Mouse (Mus musculus) limb, embryonic 13.5 days (tissue): ENCODE results near the gene Tbata. TPM values are rescaled to one million over a fixed set of nuclear protein-coding genes. Genes with fewer than 3 reads are reported as not detected.

Experiments used
- ATAC-seq: fragments of 200-750 bp; cut with Nextera tagmentation; 2 replicates; pipeline ENCODE4 v1.8.0; 2017; ENCODE audit warnings: low read depth, moderate number of reproducible peaks, moderate TSS enrichment; ENCODE audit not compliant: low FRiP score
- H3K27ac ChIP-seq: fragments of 300-500 bp; sonication (generic); 2 replicates; pipeline ENCODE4 v1.5.1; 2015; ENCODE audit warnings: inconsistent platforms, mild to moderate bottlenecking, moderate library complexity
- H3K27me3 ChIP-seq: fragments of 300-500 bp; sonication (generic); 2 replicates; pipeline ENCODE4 v1.6.1; 2015; ENCODE audit warnings: mild to moderate bottlenecking, inconsistent platforms
- H3K36me3 ChIP-seq: fragments of 300-500 bp; sonication (generic); 2 replicates; pipeline ENCODE4 v1.6.1; 2015; ENCODE audit warnings: inconsistent platforms, mild to moderate bottlenecking, moderate library complexity
- H3K4me1 ChIP-seq: fragments of 300-500 bp; sonication (generic); 2 replicates; pipeline ENCODE4 v1.6.1; 2015; ENCODE audit warnings: inconsistent platforms
- H3K4me2 ChIP-seq: fragments of 300-500 bp; sonication (generic); replicated peaks from 2 replicates; pipeline ENCODE4 v1.6.1; 2015; ENCODE audit warnings: inconsistent platforms, mild to moderate bottlenecking, moderate library complexity
- H3K4me3 ChIP-seq: fragments of 300-500 bp; sonication (generic); 2 replicates; pipeline ENCODE4 v1.5.1; 2015; ENCODE audit warnings: moderate library complexity, mild to moderate bottlenecking, inconsistent platforms
- H3K9ac ChIP-seq: fragments of 300-500 bp; sonication (generic); 2 replicates; pipeline ENCODE4 v1.6.1; 2015; ENCODE audit warnings: mild to moderate bottlenecking, inconsistent platforms
- H3K9me3 ChIP-seq: fragments of 300-500 bp; sonication (generic); 2 replicates; pipeline ENCODE4 v1.6.1; 2016; ENCODE audit warnings: inconsistent platforms
- WGBS: fragments of 180-500 bp; shearing (Covaris S2); methylation state at CpG from one replicate; pipeline ENCODE4 v1.1.7; 2015; 5-methylcytosine and 5-hydroxymethylcytosine counted together
- polyA plus RNA-seq: library from polyadenylated mRNA; unstranded; fragments of >200 nt; fragmentation: Nextera tagmentation; extraction: Ambion mirVana; gene quantifications from 2 replicates; pipeline ENCODE4 v1.2.1, GENCODE M21; 2015

Gene Tbata
- polyA plus RNA-seq, 1 experiment from 2014 or later = not detected

- H3K9ac ChIP-seq = no peak overlapping the region
- H3K4me2 ChIP-seq = no peak overlapping the region
- peak; percentile 46; the same call in 1 of the 2 replicates for ATAC-seq
- no peak overlapping the region for H3K27ac ChIP-seq
- H3K9me3 ChIP-seq = no peaks in the 10 kb centered on the region
- peaks cover 8% of the 10 kb centered on the region; the same call in 1 of the 2 replicates for H3K4me1 ChIP-seq
- H3K4me3 ChIP-seq = no peak overlapping the region
- no peaks in the 10 kb centered on the region for H3K36me3 ChIP-seq
- H3K27me3 ChIP-seq = no peaks in the 10 kb centered on the region
- WGBS = 24% methylated on average over 11 of the region's 11 CpGs
Measured at GRCm38 (mm10) chr10:61199566-61200213, 27.9 kb downstream of the Tbata start.

- Histone ChIP-seq H3K27me3 (no peaks in the 10 kb centered on the region), H3K36me3 (no peaks in the 10 kb centered on the region), H3K4me2 (no peak overlapping the region), H3K27ac (no peak overlapping the region), H3K4me1 (peaks cover 8% of the 10 kb centered on the region; the same call in 1 of the 2 replicates), H3K9ac (no peak overlapping the region), H3K9me3 (no peaks in the 10 kb centered on the region), H3K4me3 (no peak overlapping the region)
- no peak for ATAC-seq
- 75% methylated on average over 7 of the region's 7 CpGs for WGBS
Measured at GRCm38 (mm10) chr10:61200232-61200820, 28.6 kb downstream of the Tbata start.

- Histone ChIP-seq H3K27me3 (no peaks in the 10 kb centered on the region), H3K4me3 (no peak overlapping the region)
- WGBS = 40% methylated on average over 9 of the region's 9 CpGs
Measured at GRCm38 (mm10) chr10:61200998-61201397, 29.2 kb downstream of the Tbata start.

GRCm38 (mm10) chr10:61201596-61202318 is 30.0 kb downstream of the Tbata start:
- no peak overlapping the region for H3K4me2 ChIP-seq
- H3K36me3 ChIP-seq = no peaks in the 10 kb centered on the region
- H3K27me3 ChIP-seq = no peaks in the 10 kb centered on the region
- WGBS = 82% methylated on average over 12 of the region's 12 CpGs
- no peak overlapping the region for H3K4me3 ChIP-seq
- H3K9ac ChIP-seq = no peak overlapping the region
- H3K9me3 ChIP-seq = no peaks in the 10 kb centered on the region
- H3K4me1 ChIP-seq = peaks cover 8% of the 10 kb centered on the region; the same call in 1 of the 2 replicates
- ATAC-seq = no peak
- H3K27ac ChIP-seq = no peak overlapping the region

More at GRCm38 (mm10) chr10:61200998-61201397, 29.2 kb downstream of the Tbata start:
- H3K4me2 ChIP-seq = no peak overlapping the region
- H3K9me3 ChIP-seq = no peaks in the 10 kb centered on the region
- H3K36me3 ChIP-seq = no peaks in the 10 kb centered on the region
- ATAC-seq = no peak
- H3K4me1 ChIP-seq = peaks cover 8% of the 10 kb centered on the region; the same call in 1 of the 2 replicates
- H3K9ac ChIP-seq = no peak overlapping the region
- H3K27ac ChIP-seq = no peak overlapping the region

- ATAC-seq = no peak
- Histone ChIP-seq H3K27me3 (no peaks in the 10 kb centered on the region), H3K27ac (no peak overlapping the region), H3K4me1 (peaks cover 8% of the 10 kb centered on the region; the same call in 1 of the 2 replicates), H3K9me3 (no peaks in the 10 kb centered on the region), H3K4me3 (no peak overlapping the region), H3K4me2 (no peak overlapping the region), H3K36me3 (no peaks in the 10 kb centered on the region), H3K9ac (no peak overlapping the region)
- 60% methylated on average over 3 of the region's 3 CpGs for WGBS
Measured at GRCm38 (mm10) chr10:61203930-61204329, 32.2 kb downstream of the Tbata start.

- WGBS = 77% methylated on average over 9 of the region's 9 CpGs
- Histone ChIP-seq H3K4me1 (peaks cover 9% of the 10 kb centered on the region; the same call in 1 of the 2 replicates), H3K9ac (no peak overlapping the region), H3K36me3 (no peaks in the 10 kb centered on the region), H3K9me3 (no peaks in the 10 kb centered on the region), H3K4me3 (no peak overlapping the region), H3K27ac (no peak overlapping the region), H3K4me2 (no peak overlapping the region), H3K27me3 (peaks cover 5% of the 10 kb centered on the region; the same call in 1 of the 2 replicates)
- peak; percentile 44; the same call in 1 of the 2 replicates for ATAC-seq
Measured at GRCm38 (mm10) chr10:61208114-61208684, 36.4 kb downstream of the Tbata start.

GRCm38 (mm10) chr10:61211105-61211504 is 39.4 kb downstream of the Tbata start:
- no peak overlapping the region for H3K4me3 ChIP-seq
- no peak overlapping the region for H3K9ac ChIP-seq
- peaks cover 9% of the 10 kb centered on the region; the same call in 1 of the 2 replicates for H3K4me1 ChIP-seq
- no peak for ATAC-seq
- H3K27me3 ChIP-seq = peaks cover 9% of the 10 kb centered on the region
- H3K4me2 ChIP-seq = no peak overlapping the region
- 0 out of 2 replicates have a peak, but pooled peaks cover 4% of the 10 kb centered on the region for H3K9me3 ChIP-seq
- H3K36me3 ChIP-seq = peaks cover 4% of the 10 kb centered on the region; the same call in 1 of the 2 replicates
- 74% methylated on average over 4 of the region's 4 CpGs for WGBS
- no peak overlapping the region for H3K27ac ChIP-seq

GRCm38 (mm10) chr10:61211743-61212142 is 40.0 kb downstream of the Tbata start:
- WGBS = 10% methylated on average over 13 of the region's 13 CpGs
- Histone ChIP-seq H3K4me2 (no peak overlapping the region), H3K27ac (no peak overlapping the region), H3K27me3 (peaks cover 9% of the 10 kb centered on the region), H3K9ac (no peak overlapping the region), H3K36me3 (peaks cover 4% of the 10 kb centered on the region; the same call in 1 of the 2 replicates), H3K4me1 (peaks cover 9% of the 10 kb centered on the region; the same call in 1 of the 2 replicates), H3K9me3 (0 out of 2 replicates have a peak, but pooled peaks cover 4% of the 10 kb centered on the region), H3K4me3 (no peak overlapping the region)
- ATAC-seq = no peak

- 8% methylated on average over 11 of the region's 11 CpGs for WGBS
- Histone ChIP-seq H3K4me2 (peak overlapping the region; percentile 25; the same call in 1 of the 2 replicates), H3K9me3 (0 out of 2 replicates have a peak, but pooled peaks cover 4% of the 10 kb centered on the region), H3K36me3 (peaks cover 4% of the 10 kb centered on the region; the same call in 1 of the 2 replicates), H3K4me3 (no peak overlapping the region), H3K9ac (no peak overlapping the region), H3K4me1 (peaks cover 9% of the 10 kb centered on the region; the same call in 1 of the 2 replicates), H3K27ac (no peak overlapping the region), H3K27me3 (peaks cover 9% of the 10 kb centered on the region)
- no peak; the same call in 1 of the 2 replicates for ATAC-seq
Measured at GRCm38 (mm10) chr10:61212817-61213216, 41.1 kb downstream of the Tbata start.

- no peak overlapping the region for H3K4me2 ChIP-seq
- peaks cover 13% of the 10 kb centered on the region for H3K9me3 ChIP-seq
- H3K4me3 ChIP-seq = no peak overlapping the region
- no peak overlapping the region for H3K9ac ChIP-seq
- peaks cover 9% of the 10 kb centered on the region; the same call in 1 of the 2 replicates for H3K4me1 ChIP-seq
- H3K27me3 ChIP-seq = peaks cover 9% of the 10 kb centered on the region
- peaks cover 11% of the 10 kb centered on the region; the same call in 1 of the 2 replicates for H3K36me3 ChIP-seq
- no peak for ATAC-seq
- no peak overlapping the region for H3K27ac ChIP-seq
- 92% methylated on average over 6 of the region's 6 CpGs for WGBS
Measured at GRCm38 (mm10) chr10:61215658-61216057, 43.9 kb downstream of the Tbata start.

GRCm38 (mm10) chr10:61216163-61216562 is 44.4 kb downstream of the Tbata start:
- Histone ChIP-seq H3K36me3 (peaks cover 11% of the 10 kb centered on the region; the same call in 1 of the 2 replicates), H3K9me3 (peaks cover 13% of the 10 kb centered on the region), H3K4me3 (no peak overlapping the region), H3K9ac (no peak overlapping the region), H3K4me2 (no peak overlapping the region), H3K4me1 (peaks cover 9% of the 10 kb centered on the region; the same call in 1 of the 2 replicates), H3K27me3 (peaks cover 9% of the 10 kb centered on the region), H3K27ac (no peak overlapping the region)
- no peak for ATAC-seq
- whole genome bisulfite sequencing = 78% methylated on average over 4 of the region's 4 CpGs
